Comparison of ENCODE assay signal across 13 mouse cellular contexts in genomic region chr4:127400165-127401145, GRCm38 (mm10). TPM values are rescaled to one million over a fixed set of nuclear protein-coding genes. Genes with fewer than 3 reads are reported as not detected.
DNase-seq lines count a peak whose midpoint lies in the region; ATAC-seq lines count a peak whose summit lies in the region.
"Had no signal": no experiment of that assay in that cellular context is flagged by ENCODE, and none has a peak within 500 bp of the region (broad histone marks: within the 10 kb centered on the region; RNA-seq: fewer than 3 reads in every experiment).

No protein-coding gene starts in this region.

- 42% methylated on average over 11 of the region's 11 CpGs for WGBS in heart, embryonic 12.5 days

- H3K36me3 ChIP-seq in heart, embryonic 12.5 days: no peaks in the 10 kb centered on the region

- no peaks in the 10 kb centered on the region for H3K4me1 ChIP-seq in heart, embryonic 12.5 days (replicated peaks)

- H3K9me3 ChIP-seq in heart, embryonic 12.5 days (replicated peaks): no peaks in the 10 kb centered on the region

- H3K27me3 ChIP-seq in heart, embryonic 12.5 days (replicated peaks): no peaks in the 10 kb centered on the region

- peak; percentile 4 to 21 for DNase-seq in heart, adult 9 months (ENCODE audit: low spot score in 2 of 2)
- DNase-seq in right cerebral cortex, adult 18-20 months: peak; percentile 13
- DNase-seq in right cerebral cortex, postnatal 25 days: no peak
- DNase-seq in cerebellum, postnatal 25 days: peak; percentile 84 to 90
- DNase-seq in thymus, postnatal 36 days: peak; percentile 7 to 23
- no peak for DNase-seq in adrenal gland, postnatal 4 days (ENCODE audit: low spot score in 2 of 2)

- no peak overlapping the region for H3K4me2 ChIP-seq in heart, embryonic 12.5 days
- H3K4me2 ChIP-seq: liver, embryonic 11.5 days had no signal

- H3K27ac ChIP-seq in heart, embryonic 12.5 days (ENCODE audit: poor library complexity, severe bottlenecking): no peak overlapping the region
- H3K27ac ChIP-seq: layer of hippocampus, adult 2 months had no signal

- no peak for ATAC-seq in heart, embryonic 12.5 days (ENCODE audit: insufficient number of reproducible peaks, low FRiP score)
- ATAC-seq in erythroblast, adult 5-6 weeks (replicated peaks; ENCODE audit: low FRiP score, poor library complexity, severe bottlenecking): no peak
- ATAC-seq: CD4-positive, CD25-positive, alpha-beta regulatory T cell, adult 4 months had no signal

- H3K4me3 ChIP-seq in heart, embryonic 12.5 days: no peak overlapping the region
- H3K4me3 ChIP-seq: layer of hippocampus, adult 2 months had no signal

- H3K9ac ChIP-seq in heart, embryonic 12.5 days: no peak overlapping the region

RNA-seq across cellular contexts. Expression of gene Gjb5, which starts 42.5 kb away (rescaled TPM):
- 0.15 and 0.24 TPM in 2 replicates for polyA plus RNA-seq in heart, embryonic 12.5 days (2016; fragmentation: Nextera tagmentation; extraction: Ambion mirVana)
- not detected in 2 replicates for total RNA-seq in erythroblast, adult 5-6 weeks (2015; ENCODE audit: low replicate concordance)
- total RNA-seq in erythroblast, adult 5-6 weeks (2017; ENCODE audit: low replicate concordance): not detected in 2 replicates
- total RNA-seq in adrenal gland, postnatal 4 days (2021): 1 to 10 TPM in 1 of 2 experiments, under 1 TPM in 1; 0.65 to 1.1 TPM
- total RNA-seq: gastrocnemius, adult 18-20 months; layer of hippocampus, adult 2 months had no signal
- polyA plus RNA-seq: CD4-positive, CD25-positive, alpha-beta regulatory T cell, adult 4 months had no signal

RNA-seq across cellular contexts. Expression of gene Gjb4, which starts 46.6 kb away (rescaled TPM):
- polyA plus RNA-seq in heart, embryonic 12.5 days (2016; fragmentation: Nextera tagmentation; extraction: Ambion mirVana): not detected in 2 replicates
- total RNA-seq in erythroblast, adult 5-6 weeks (2015; ENCODE audit: low replicate concordance): not detected in 2 replicates
- total RNA-seq in erythroblast, adult 5-6 weeks (2017; ENCODE audit: low replicate concordance): not detected in 2 replicates
- not detected for total RNA-seq in adrenal gland, postnatal 4 days (2021)
- total RNA-seq: gastrocnemius, adult 18-20 months; layer of hippocampus, adult 2 months had no signal
- polyA plus RNA-seq: CD4-positive, CD25-positive, alpha-beta regulatory T cell, adult 4 months; liver, embryonic 11.5 days; neural tube, embryonic 11.5 days had no signal

Comparison
In these comparisons a context has a peak if more than half of its experiments do, and no peak if none do; other contexts are left out.
1. DNase-seq: peak in heart, adult 9 months (2 of 2), right cerebral cortex, adult 18-20 months (single experiment), cerebellum, postnatal 25 days (2 of 2) and thymus, postnatal 36 days (2 of 2); none in right cerebral cortex, postnatal 25 days (single experiment) and adrenal gland, postnatal 4 days (0 of 2).